Mouse (Mus musculus): ENCODE data around the gene Basp1.
A peak's percentile ranks its signal among the peaks of the same experiment; 100 is the strongest.

The Basp1 gene

DNA sequence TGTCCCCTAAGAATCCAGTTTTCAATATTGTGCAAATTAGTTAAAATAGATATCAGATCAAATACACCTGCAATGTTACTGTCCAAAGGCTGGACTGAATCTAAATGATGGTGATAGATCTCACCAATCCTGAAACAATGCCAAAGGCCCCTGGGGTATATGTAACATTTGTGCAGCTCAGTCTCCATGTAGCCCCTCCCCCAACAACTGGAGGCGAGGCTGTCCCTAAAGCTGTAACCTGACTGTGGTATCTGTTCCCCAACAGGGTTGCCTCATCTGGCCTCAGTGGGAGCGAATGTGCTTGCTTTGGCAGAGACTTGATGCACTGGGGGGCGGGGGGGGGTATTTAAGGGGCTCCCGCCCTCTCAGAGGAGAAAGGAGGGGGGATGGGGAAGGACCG is 52.7 kb downstream of the Basp1 start:
- DNase-seq = no peak

DNA sequence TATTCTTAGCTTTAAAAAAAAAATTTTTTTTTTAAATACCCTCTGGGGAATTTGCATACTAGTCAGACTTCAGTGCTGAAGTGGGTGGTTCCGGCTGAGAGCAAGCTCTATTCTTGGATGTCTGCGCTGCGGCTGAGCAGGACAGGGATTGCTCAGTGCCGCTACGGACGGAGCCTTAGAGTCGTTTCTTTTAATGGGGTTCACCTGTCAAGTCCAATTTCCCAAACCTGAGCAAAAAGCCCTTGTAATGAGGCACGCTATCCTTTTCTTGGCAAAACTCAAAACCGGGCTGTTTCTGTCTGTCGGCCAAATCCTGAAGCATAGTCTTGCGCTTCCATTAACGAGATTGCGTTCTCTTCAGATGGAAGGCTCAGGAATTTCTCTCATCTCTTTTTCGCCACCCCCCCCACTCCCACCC is 54.9 kb downstream of the Basp1 start:
- peak; percentile 35 for DNase-seq

DNA sequence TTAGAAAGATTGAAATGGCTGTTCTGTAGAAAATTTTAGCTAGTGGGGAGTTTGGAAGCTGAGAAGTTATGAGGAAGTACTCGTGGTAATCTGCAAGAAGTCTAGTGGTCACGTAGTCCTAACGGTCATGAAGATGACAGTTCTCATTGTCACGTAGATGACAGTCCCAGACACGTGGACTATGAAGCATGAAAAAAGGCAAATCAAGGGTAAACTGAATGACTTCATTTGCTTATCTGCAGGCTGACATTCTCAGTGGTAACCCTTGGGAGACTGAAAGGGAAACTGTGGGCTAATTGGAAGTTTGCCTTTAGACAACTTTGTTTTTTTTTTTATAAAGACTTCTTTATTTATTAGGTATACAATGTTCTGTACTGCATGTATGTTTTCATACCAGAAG is 58.2 kb downstream of the Basp1 start:
- no peak for DNase-seq

DNA sequence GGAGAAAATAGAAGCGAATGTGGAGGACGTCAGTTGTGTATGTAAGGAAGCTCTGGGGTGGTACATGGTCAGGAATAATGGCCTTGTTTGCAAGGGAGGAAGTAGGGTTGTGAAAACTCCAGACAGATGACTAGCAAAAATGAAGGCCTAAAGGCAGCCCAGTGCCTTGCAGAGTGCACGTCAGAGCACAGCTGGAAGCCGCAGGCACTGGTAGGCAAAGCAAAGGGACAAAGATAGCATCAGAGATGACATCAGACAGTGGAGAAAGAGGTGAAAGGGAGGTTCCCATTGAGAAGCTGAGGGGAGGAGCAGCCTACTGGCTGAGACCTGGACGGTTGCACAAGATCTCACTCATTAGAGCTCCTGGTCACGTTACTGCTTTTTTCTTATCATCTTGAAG is 58.8 kb downstream of the Basp1 start:
- peak; percentile 12 to 25 for DNase-seq

DNA sequence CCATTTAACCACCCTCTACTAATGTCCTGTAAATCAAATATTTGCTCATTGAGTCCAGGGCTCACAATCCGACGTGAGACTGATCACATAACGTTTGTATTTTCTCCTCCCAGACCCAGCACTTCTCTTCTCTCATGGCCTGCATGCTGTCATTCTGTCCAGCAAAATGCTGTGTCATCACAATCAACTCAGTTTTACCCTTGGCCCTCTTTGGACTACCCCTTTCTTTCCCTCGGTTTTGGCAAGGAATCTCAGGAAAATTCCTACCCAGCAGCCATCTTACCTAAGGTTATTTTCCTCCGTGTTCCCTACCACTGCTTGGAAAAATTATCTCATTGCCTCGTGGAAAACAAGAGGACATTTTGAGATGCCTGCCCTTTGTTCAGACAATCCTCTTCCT is 60.1 kb downstream of the Basp1 start:
- no peak for DNase-seq

DNA sequence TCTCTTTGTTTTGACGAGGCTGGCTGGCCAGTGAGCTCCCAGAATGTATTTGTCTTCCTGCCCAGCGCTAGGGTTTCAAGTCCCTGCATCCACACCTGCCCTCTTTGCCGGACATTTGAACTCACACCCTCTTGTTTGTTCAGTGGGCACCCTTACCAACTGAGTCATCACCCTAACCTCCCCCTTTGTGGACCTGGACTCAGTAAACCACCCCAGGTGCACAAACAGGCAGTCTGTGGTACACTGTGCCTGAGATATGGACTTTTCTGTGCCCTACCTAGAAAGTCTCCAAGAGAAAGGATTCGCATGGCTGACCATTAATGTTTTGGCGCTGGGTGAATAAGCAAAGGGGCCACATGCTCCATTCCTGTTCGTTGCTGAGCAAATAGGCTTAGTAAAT is 70.3 kb downstream of the Basp1 start:
- DNase-seq = no peak

DNA sequence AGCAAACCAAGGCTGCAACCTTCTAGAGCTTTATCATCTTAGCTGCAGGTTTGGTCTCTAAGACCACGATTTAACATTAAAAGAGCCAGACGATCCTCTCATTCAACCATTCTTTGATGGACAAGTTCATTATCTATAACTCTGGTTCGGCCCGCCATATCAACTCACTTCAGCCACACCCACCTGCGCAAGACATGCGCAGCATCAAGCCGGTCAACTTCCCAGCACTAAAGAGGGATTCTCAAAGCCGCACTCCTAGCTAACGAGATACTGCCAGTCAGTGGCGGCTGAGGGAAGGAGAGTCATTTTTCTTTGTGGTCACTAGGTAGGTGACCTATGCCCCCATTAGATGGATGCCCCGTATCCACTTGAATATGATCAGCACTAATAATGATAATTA is 78.3 kb downstream of the Basp1 start:
- no peak for DNase-seq

DNA sequence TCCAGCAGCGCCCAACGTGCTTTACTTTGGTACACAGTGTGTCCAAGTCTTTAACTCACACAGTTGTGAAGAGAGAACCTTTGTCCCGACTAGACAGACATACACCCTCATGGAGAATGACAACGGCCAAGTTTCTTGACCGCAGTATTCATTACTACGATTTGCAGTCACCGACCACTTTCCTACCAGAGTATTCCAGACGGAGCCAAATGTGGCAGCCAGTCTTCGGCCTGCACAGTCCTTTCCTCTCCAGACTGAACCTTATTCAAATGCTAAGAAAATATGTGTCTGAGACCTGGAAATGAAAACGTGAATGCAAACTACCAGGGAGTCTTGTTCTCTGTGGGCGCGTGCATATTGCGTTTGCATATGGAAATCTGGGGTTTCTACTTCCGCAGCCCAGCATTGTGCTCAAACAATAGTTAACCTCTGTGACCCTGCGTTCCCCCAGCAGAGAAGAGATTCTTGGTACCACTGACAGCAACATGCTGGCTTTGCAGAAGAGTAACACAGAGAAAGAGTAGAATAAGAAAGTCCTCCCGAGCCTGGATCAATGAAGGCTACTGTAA is 81.6 kb downstream of the Basp1 start:
- no peak for DNase-seq

DNA sequence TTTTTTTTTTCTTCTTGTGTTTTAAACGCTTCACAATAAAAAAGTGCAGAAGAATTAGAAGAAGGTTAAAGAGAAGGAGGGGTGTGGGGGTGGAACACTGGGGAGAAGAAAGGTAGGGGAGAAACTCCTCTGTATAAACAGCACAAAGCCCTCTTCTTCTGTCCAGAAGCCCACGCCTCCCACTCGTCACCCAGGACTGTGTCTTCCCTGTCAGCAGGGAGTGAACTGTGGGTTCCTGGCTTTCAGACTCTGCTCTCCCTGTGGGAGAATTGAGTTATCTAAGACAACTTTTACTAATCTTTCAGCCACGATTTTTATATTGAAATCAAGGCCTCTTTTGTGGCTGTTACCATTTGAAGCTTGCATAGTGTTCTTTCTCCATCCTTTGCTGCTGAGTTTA is 82.6 kb downstream of the Basp1 start:
- no peak for DNase-seq

DNA sequence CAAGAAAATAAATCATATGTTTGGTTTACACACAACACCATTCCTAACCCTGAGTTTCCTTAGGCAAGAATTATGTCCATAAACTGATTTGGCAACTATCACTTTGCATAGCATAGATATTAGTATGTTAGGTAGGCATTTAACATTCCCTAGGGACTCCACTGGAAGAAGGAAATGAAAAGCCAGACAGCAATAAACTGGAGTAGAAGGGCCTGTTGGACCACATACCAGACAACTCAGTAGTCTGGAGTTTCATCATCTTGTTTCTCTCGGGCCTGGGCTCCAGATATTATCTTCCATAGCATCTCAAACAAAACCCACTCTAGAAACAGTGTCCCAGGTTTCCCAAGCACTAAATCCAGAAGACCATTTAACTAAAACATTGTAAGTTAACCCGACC is 91.0 kb downstream of the Basp1 start:
- no peak for DNase-seq

DNA sequence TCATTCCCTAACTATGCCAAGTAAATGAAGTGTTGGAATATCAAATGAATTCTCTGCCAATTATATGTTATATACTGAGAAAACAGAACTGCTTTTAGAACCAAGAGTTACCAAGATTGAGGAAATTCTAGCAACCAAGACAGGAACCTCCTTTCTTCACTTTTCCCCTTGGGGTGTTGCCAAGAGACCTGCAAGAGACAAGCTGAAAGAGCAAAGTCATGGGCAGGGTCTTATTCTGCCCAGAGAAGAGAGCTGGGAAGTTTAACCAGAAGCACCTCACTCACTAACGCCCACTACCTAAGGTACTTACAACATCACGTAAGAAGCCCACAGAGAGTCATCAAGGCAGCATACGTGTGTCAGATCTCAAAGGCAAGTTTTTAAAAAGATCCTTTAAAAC is 91.5 kb downstream of the Basp1 start:
- DNase-seq = no peak

DNA sequence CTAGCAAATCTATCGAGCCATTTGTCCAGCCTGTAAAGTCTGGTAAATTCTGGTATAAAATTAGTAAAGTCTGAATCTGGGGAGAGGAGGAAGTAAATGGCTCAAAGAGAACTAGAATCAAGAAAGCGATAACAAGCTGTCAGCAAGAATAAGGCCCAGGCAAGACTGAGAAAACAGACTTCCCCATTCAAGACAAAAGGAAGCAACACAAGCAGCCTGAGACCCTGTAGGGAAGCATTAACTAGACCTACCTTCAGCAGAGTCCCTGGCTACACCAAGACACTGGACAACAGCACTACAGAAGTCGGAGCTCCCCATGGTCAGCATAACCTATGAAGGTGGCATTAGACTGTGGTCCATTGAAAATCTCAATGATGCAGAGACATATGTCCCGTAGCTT is 91.9 kb downstream of the Basp1 start:
- no peak for DNase-seq

DNA sequence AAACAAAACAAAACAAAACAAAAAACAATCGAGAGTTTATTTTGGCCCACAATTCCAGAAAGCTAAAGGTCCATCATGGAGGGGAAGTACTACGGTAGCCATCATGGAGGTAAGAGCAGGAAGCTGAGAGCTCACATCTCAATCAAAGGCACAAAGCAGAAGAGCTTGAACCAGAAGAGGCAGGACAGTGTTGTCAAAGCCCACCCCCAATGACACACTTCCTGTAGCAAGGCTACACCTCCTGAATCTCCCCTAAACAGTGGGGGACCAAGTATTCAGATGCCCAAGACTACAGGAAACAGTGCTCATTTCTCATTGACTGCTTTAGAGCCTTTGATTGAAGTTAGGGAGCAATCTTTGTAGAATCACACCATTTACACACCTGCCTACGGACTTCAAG is 99.1 kb downstream of the Basp1 start:
- DNase-seq = no peak

Measured in B cell, adult 2 months (primary cell).